Mouse (Mus musculus) layer of hippocampus, postnatal 14 days (tissue): ENCODE measurements around the gene Ccdc78. TPM values are rescaled to one million over a fixed set of nuclear protein-coding genes. Genes with fewer than 3 reads are reported as not detected.
A peak's percentile ranks its signal among the peaks of the same experiment; 100 is the strongest.

Source experiments
- DNase-seq, 2 experiments: peaks; one replicate each; pipeline ENCODE4 v3.0.0; 2021 to 2022; ENCODE audit warnings: low spot score in 2 of 2, mixed read lengths in 1 of 2
- microRNA-seq, 2 experiments: library from miRNA; unstranded; fragments of <30 nt; microRNA quantifications; one replicate each; pipeline ENCODE4 v1.2.0; 2021
- total RNA-seq, 2 experiments: library from RNA; stranded (reverse); gene quantifications; 2 replicates each; pipeline ENCODE4 v1.2.3; 2021

Ccdc78 gene
- total RNA-seq, 2 experiments from 2014 or later, result 0.30 TPM; not detected in 1

- DNase-seq, result no peak
Measured at GRCm38 (mm10) chr17:25831451-25832281, 45.3 kb downstream of the Ccdc78 start.

- peak; percentile 98 to 99 for DNase-seq
Measured at GRCm38 (mm10) chr17:25832436-25833290, 46.3 kb downstream of the Ccdc78 start.

GRCm38 (mm10) chr17:25833291-25833663, 46.9 kb downstream of the Ccdc78 start, which contains the start of gene Stub1:
Stub1 (minus strand) TSS chr17:25833404.
- DNase-seq, result peak in 1 of 2 experiments; percentile 89

- no peak for DNase-seq
Measured at GRCm38 (mm10) chr17:25833961-25834594, 47.7 kb downstream of the Ccdc78 start.

DNA sequence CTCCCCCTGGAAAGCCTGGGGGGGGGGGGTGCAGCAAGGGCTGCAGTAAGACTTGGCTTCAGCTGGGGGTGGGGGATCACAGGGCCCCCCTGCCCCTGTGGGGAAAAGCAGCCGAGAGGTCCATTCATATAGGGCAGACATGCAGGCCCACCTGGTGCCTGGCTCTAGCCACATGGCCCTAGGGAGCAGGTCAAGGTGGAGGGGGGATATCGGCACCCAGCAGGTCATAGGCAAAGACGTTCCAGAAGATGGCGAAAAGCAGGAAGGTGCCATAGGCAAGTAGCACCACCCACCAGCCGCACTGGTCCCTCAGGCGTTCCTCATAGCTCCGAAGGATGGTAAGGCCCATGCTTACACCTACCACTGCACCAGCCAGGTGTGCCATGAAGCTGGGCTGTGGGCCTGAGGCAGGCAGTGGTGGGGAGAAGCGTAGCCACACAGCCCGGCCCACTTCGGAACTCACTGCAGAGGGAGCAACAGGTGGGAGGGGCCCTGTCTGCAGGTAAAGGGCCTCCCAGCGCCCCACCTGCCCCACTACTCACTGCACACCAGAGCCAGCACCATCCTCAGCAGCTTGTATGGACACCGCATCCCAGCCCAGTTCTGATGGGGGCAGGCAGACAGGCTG, 48.3 kb downstream of the Ccdc78 start:
- DNase-seq, result no peak

- no peak for DNase-seq
Measured at GRCm38 (mm10) chr17:25835301-25835700, 48.9 kb downstream of the Ccdc78 start.

DNA sequence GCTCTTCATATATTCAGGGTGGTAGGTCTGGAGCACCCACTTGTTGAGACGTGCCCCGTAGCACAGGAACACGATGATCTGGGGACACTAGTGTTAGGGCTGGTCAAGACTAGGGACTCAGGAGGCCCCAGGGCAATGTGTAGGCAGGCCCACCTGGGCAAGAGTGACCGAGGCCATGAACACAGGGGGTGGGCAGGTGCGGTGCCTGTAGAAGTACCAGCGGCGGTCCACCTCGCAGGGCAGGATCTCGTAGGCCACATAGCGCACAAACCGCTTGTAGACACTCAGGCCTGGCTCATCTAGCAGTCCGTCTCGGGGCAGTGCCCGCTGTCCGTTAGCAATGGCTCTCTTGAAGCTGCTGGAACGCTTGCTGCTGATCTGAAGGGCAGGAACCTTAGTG, 49.4 kb downstream of the Ccdc78 start:
- no peak for DNase-seq

- peak in 1 of 2 experiments; percentile 71 for DNase-seq
Measured at GRCm38 (mm10) chr17:25836397-25837075, 50.2 kb downstream of the Ccdc78 start.

DNA sequence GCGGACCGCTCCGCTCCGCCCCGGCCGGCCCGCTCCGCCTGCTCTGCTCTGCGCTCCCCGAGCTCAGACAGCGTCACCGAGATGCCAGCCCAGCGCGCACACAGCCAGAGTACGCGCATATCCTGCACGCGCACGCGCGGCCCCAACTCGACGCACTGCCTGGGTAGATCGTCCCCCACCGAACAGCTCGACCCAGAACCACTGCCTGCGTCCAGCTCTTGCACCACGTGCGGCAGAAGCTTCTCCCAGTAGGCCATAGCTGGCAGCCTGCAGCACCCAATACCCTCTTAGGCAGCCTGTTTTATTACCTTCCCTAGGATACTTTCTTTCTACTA, 50.7 kb downstream of the Ccdc78 start, which contains the start of gene Rhbdl1:
Gene Rhbdl1, minus strand, starts transcription at position 220 of the 335 bp plus-strand sequence.
- peak; percentile 83 to 87 for DNase-seq

GRCm38 (mm10) chr17:25837533-25837932, 51.2 kb downstream of the Ccdc78 start:
- DNase-seq, result no peak

DNA sequence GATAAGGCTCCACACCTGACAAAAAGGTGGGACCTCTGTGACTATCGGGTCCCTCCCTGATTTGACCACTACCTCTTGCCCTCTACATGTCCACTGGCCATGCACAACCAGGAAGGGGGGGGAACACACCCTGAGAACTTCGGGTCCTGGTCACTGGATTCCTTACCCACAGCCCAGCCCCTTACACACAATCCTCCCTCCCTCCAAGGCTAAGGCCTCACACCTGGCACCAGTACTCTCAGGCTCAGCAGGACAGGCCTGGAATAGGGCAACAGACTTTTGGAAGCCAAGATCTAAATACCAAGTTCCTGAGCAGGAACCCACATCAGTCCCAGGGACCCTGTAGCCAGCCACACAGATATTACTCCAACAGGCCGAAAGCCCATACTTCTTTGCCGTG, 52.5 kb downstream of the Ccdc78 start:
- DNase-seq, result no peak

- no peak for DNase-seq
Measured at GRCm38 (mm10) chr17:25839455-25840235, 53.3 kb downstream of the Ccdc78 start.

Small RNA genes lying within 50 kb of the gene (microRNA-seq; reads per million reads assigned to microRNA genes)
- gene Gm25083, result 0 reads per million in 2 experiments
- 1.6 to 3.4 reads per million in 2 experiments for gene Mir3082
- gene Mir6966, result 1.4 to 1.8 reads per million in 2 experiments

Other genes with a start within 250 kb of the Ccdc78 start
- 10 to 100 TPM; 78.2 to 81.1 TPM for gene Sox8, start 215.9 kb upstream of the Ccdc78 start, total RNA-seq
- gene Lmf1, start 207.5 kb upstream of the Ccdc78 start, total RNA-seq, result 10 to 100 TPM; 26.2 to 27.2 TPM
- gene Gng13, start 69.4 kb upstream of the Ccdc78 start, total RNA-seq, result 100 to 1,000 TPM in 1 of 2 experiments, 10 to 100 TPM in 1; 78.0 to 103 TPM
- 1 to 10 TPM; 3.1 to 3.3 TPM for gene Chtf18, start 59.2 kb upstream of the Ccdc78 start, total RNA-seq
- 10 to 100 TPM; 29.9 to 32.8 TPM for gene Rpusd1, start 58.9 kb upstream of the Ccdc78 start, total RNA-seq
- gene Mslnl, start 50.5 kb upstream of the Ccdc78 start, total RNA-seq, result under 1 TPM in 1 of 2 experiments, not detected in 1; 0.12 TPM
- 1 to 10 TPM; 1.2 to 1.8 TPM for gene Msln, start 32.2 kb upstream of the Ccdc78 start, total RNA-seq
- gene Narfl, start 12.8 kb upstream of the Ccdc78 start, total RNA-seq, result 10 to 100 TPM; 27.6 to 35.3 TPM
- 100 to 1,000 TPM; 125 to 128 TPM for gene Haghl, start 907 bp upstream of the Ccdc78 start, total RNA-seq
- gene Fam173a, start 6.3 kb downstream of the Ccdc78 start, total RNA-seq, result 10 to 100 TPM; 80.2 to 80.3 TPM
- not detected for gene AC134908.4, start 9.1 kb downstream of the Ccdc78 start, total RNA-seq
- gene Metrn, start 10.6 kb downstream of the Ccdc78 start, total RNA-seq, result 10 to 100 TPM; 82.0 to 86.9 TPM
- gene Fbxl16, start 22.5 kb downstream of the Ccdc78 start, total RNA-seq, result 100 to 1,000 TPM; 414 to 418 TPM
- 10 to 100 TPM; 21.7 to 23.4 TPM for gene Wdr24, start 37.0 kb downstream of the Ccdc78 start, total RNA-seq
- 10 to 100 TPM; 64.3 to 65.0 TPM for gene Jmjd8, start 42.3 kb downstream of the Ccdc78 start, total RNA-seq
- gene Stub1, start 46.8 kb downstream of the Ccdc78 start, total RNA-seq, result 100 to 1,000 TPM; 155 to 157 TPM
- 10 to 100 TPM; 84.4 to 97.5 TPM for gene Rhbdl1, start 50.7 kb downstream of the Ccdc78 start, total RNA-seq
- gene Gm20683, start 55.2 kb downstream of the Ccdc78 start, total RNA-seq, result 10 to 100 TPM; 26.7 to 31.1 TPM
- 10 to 100 TPM; 95.6 to 97.8 TPM for gene Rhot2, start 58.3 kb downstream of the Ccdc78 start, total RNA-seq
- gene Wdr90, start 74.9 kb downstream of the Ccdc78 start, total RNA-seq, result 10 to 100 TPM; 24.0 to 25.8 TPM
- 10 to 100 TPM; 29.2 to 39.0 TPM for gene Mcrip2, start 82.2 kb downstream of the Ccdc78 start, total RNA-seq
- 10 to 100 TPM; 39.3 to 44.7 TPM for gene Mettl26, start 88.5 kb downstream of the Ccdc78 start, total RNA-seq
- 1 to 10 TPM; 1.8 to 2.3 TPM for gene Wfikkn1, start 94.3 kb downstream of the Ccdc78 start, total RNA-seq
- gene Rab40c, start 133.1 kb downstream of the Ccdc78 start, total RNA-seq, result 10 to 100 TPM; 48.6 to 52.2 TPM
- gene Pigq, start 158.4 kb downstream of the Ccdc78 start, total RNA-seq, result 100 to 1,000 TPM; 160 to 168 TPM
- gene Nhlrc4, start 158.4 kb downstream of the Ccdc78 start, total RNA-seq, result not detected
- under 1 TPM in 1 of 2 experiments, not detected in 1; 0.14 TPM for gene A930017K11Rik, start 166.0 kb downstream of the Ccdc78 start, total RNA-seq
- gene Capn15, start 199.2 kb downstream of the Ccdc78 start, total RNA-seq, result 10 to 100 TPM; 44.4 to 46.2 TPM